Mouse (Mus musculus) T-helper 17 cell (primary cell): ENCODE results near the gene Ankfy1.
"Not testable (repeated sequence)": the region's sequence is repeated elsewhere in the genome, so short reads cannot be mapped to it uniquely, and the experiment has no call there.

ENCODE experiments used
- in situ Hi-C, 2 experiments: fragments of 300-600 bp; cut with MboI, MseI; formaldehyde crosslinking; loops; 1 replicate in 1 of 2; 2 replicates in 1 of 2; pipeline ENCODE4 v1.15.1; 2025; ENCODE audit warnings: high pct_unique_total_duplicates in 2 of 2

Ankfy1 gene

GRCm38 (mm10) chr11:72718161-72718560 is 28.4 kb downstream of the Ankfy1 start:
- in situ Hi-C loops: no loop called here

GRCm38 (mm10) chr11:72723165-72723564 is 33.4 kb downstream of the Ankfy1 start:
- in situ Hi-C loops: no loop called here

- in situ Hi-C loops: no loop called here
These were observed 34.1 kb downstream of the Ankfy1 start for GRCm38 (mm10) chr11:72723871-72724270.

- in situ Hi-C loops: loop anchor here in 1 of 2 experiments (5.0 kb wide), 1 partner anchor 159 kb away; no protein-coding TSS in a partner anchor
These were observed 36.2 kb downstream of the Ankfy1 start for GRCm38 (mm10) chr11:72726023-72726422.

- in situ Hi-C loops: loop anchor here in 1 of 2 experiments (5.0 kb wide), 1 partner anchor 161 kb away; no protein-coding TSS in a partner anchor
These were observed 43.9 kb downstream of the Ankfy1 start for GRCm38 (mm10) chr11:72733736-72734135.

GRCm38 (mm10) chr11:72734840-72735518 is 45.2 kb downstream of the Ankfy1 start:
- in situ Hi-C loops: loop anchor here in 1 of 2 experiments (5.0 kb wide), 1 partner anchor 163 kb away; no protein-coding TSS in a partner anchor

- in situ Hi-C loops: no loop called here
These were observed 45.7 kb downstream of the Ankfy1 start for GRCm38 (mm10) chr11:72735519-72735860.

GRCm38 (mm10) chr11:72736320-72736719 is 46.5 kb downstream of the Ankfy1 start:
- in situ Hi-C loops: no loop called here

GRCm38 (mm10) chr11:72737517-72737916 is 47.7 kb downstream of the Ankfy1 start:
- in situ Hi-C loops: not testable (repeated sequence)

GRCm38 (mm10) chr11:72739048-72739447 is 49.2 kb downstream of the Ankfy1 start:
- in situ Hi-C loops: no loop called here

- in situ Hi-C loops: no loop called here
These were observed 62.1 kb downstream of the Ankfy1 start for GRCm38 (mm10) chr11:72751956-72752355.

GRCm38 (mm10) chr11:72758316-72758715 is 68.5 kb downstream of the Ankfy1 start:
- in situ Hi-C loops: no loop called here

GRCm38 (mm10) chr11:72759581-72759980 is 69.8 kb downstream of the Ankfy1 start:
- in situ Hi-C loops: no loop called here

GRCm38 (mm10) chr11:72760781-72761180 is 71.0 kb downstream of the Ankfy1 start:
- in situ Hi-C loops: no loop called here

- in situ Hi-C loops: no loop called here
These were observed 74.5 kb downstream of the Ankfy1 start for GRCm38 (mm10) chr11:72764270-72764669.

- in situ Hi-C loops: no loop called here
These were observed 77.9 kb downstream of the Ankfy1 start for GRCm38 (mm10) chr11:72767716-72768115.

GRCm38 (mm10) chr11:72769061-72769460 is 79.3 kb downstream of the Ankfy1 start:
- in situ Hi-C loops: no loop called here

GRCm38 (mm10) chr11:72770324-72770723 is 80.5 kb downstream of the Ankfy1 start:
- in situ Hi-C loops: no loop called here

GRCm38 (mm10) chr11:72770816-72771215 is 81.0 kb downstream of the Ankfy1 start:
- in situ Hi-C loops: no loop called here

GRCm38 (mm10) chr11:72771461-72771860 is 81.7 kb downstream of the Ankfy1 start:
- in situ Hi-C loops: no loop called here

GRCm38 (mm10) chr11:72772611-72773010 is 82.8 kb downstream of the Ankfy1 start:
- in situ Hi-C loops: not testable (repeated sequence)

GRCm38 (mm10) chr11:72778957-72779356 is 89.2 kb downstream of the Ankfy1 start:
- in situ Hi-C loops: no loop called here

GRCm38 (mm10) chr11:72782103-72782502 is 92.3 kb downstream of the Ankfy1 start:
- in situ Hi-C loops: no loop called here

- in situ Hi-C loops: no loop called here
These were observed 92.7 kb downstream of the Ankfy1 start for GRCm38 (mm10) chr11:72782503-72782902.
